Mouse (Mus musculus) heart, embryonic 14.5 days (tissue): ENCODE results near the gene Ganc. TPM values are rescaled to one million over a fixed set of nuclear protein-coding genes. Genes with fewer than 3 reads are reported as not detected.

Source experiments
- ATAC-seq: fragments of 200-750 bp; cut with Nextera tagmentation; 2 replicates; pipeline ENCODE4 v1.8.0; 2017; ENCODE audit warnings: low read depth, moderate TSS enrichment; ENCODE audit not compliant: insufficient number of reproducible peaks, insufficient read depth, low FRiP score
- H3K27ac ChIP-seq, 2 experiments: fragments of 200-500 bp in 1 of 2; fragments of 300-500 bp in 1 of 2; sonication (generic) in 1 of 2; replicated peaks in 1 of 2; 2 replicates each; pipeline ENCODE4 v1.5.1; 2012 to 2014; ENCODE audit warnings: low read depth in 2 of 2, low read length in 2 of 2, control low read depth in 1 of 2, mild to moderate bottlenecking in 1 of 2, mixed read lengths in 1 of 2; ENCODE audit not compliant: control insufficient read depth in 1 of 2, insufficient read depth in 1 of 2
- H3K27me3 ChIP-seq: fragments of 300-500 bp; sonication (generic); 2 replicates; pipeline ENCODE4 v1.6.1; 2014; ENCODE audit warnings: mild to moderate bottlenecking, low read length, control low read depth; ENCODE audit not compliant: control insufficient read depth, insufficient read depth
- H3K36me3 ChIP-seq: fragments of 300-500 bp; sonication (generic); 2 replicates; pipeline ENCODE4 v1.6.1; 2014; ENCODE audit warnings: mild to moderate bottlenecking, control low read depth, low read length, mixed read lengths; ENCODE audit not compliant: control insufficient read depth, insufficient read depth
- H3K4me1 ChIP-seq, 2 experiments: fragments of 200-500 bp in 1 of 2; fragments of 300-500 bp in 1 of 2; sonication (generic) in 1 of 2; 2 replicates each; pipeline ENCODE4 v1.6.1; 2012 to 2014; ENCODE audit warnings: low read length in 2 of 2, control low read depth in 1 of 2, mixed read lengths in 1 of 2; ENCODE audit not compliant: control insufficient read depth in 2 of 2, insufficient read depth in 2 of 2
- H3K4me2 ChIP-seq: fragments of 300-500 bp; sonication (generic); 2 replicates; pipeline ENCODE4 v1.6.1; 2014; ENCODE audit warnings: mild to moderate bottlenecking, low read length
- H3K4me3 ChIP-seq, 2 experiments: fragments of 200-500 bp in 1 of 2; fragments of 300-500 bp in 1 of 2; sonication (generic) in 1 of 2; 2 replicates each; pipeline ENCODE4 v1.5.1; 2012 to 2014; ENCODE audit warnings: low read length in 2 of 2, mild to moderate bottlenecking in 2 of 2, control low read depth in 1 of 2, low read depth in 1 of 2, moderate library complexity in 1 of 2; ENCODE audit not compliant: control insufficient read depth in 1 of 2, insufficient read depth in 1 of 2
- H3K9ac ChIP-seq: fragments of 300-500 bp; sonication (generic); 2 replicates; pipeline ENCODE4 v1.6.1; 2014; ENCODE audit warnings: mild to moderate bottlenecking, low read length
- H3K9me3 ChIP-seq: fragments of 300-500 bp; sonication (generic); 2 replicates; pipeline ENCODE4 v1.6.1; 2016; ENCODE audit warnings: low read length, control low read depth; ENCODE audit not compliant: control insufficient read depth
- WGBS: fragments of 180-500 bp; shearing (Covaris S2); extraction: QIAGEN DNeasy Blood & Tissue Kit; methylation state at CpG from one replicate; pipeline ENCODE4 v1.1.7; 2014; 5-methylcytosine and 5-hydroxymethylcytosine counted together
- polyA plus RNA-seq: library from polyadenylated mRNA; unstranded; fragments of >200 nt; fragmentation: Nextera tagmentation; extraction: Ambion mirVana; gene quantifications from 2 replicates; pipeline ENCODE4 v1.2.1, GENCODE M21; 2014

The Ganc gene
- polyA plus RNA-seq, 1 experiment from 2014 or later: 9.8 TPM

DNA sequence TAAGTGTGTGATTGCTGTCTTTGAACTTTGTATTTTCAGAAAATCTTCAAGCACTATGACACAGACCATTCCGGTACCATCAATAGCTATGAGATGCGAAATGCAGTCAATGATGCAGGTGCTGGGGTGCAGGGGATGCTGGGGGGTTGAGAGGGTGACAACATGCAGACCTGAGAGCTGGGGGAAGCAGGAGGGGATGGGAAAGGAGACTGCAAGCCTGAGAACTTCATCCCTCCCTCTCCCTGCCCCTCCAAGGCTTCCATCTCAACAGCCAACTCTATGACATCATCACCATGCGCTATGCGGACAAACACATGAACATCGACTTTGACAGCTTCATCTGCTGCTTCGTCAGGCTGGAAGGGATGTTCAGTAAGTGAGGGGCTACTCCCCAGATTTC lies 99.4 kb downstream of the Ganc start:
- ATAC-seq: no peak
- 77% methylated on average over 6 of the region's 6 CpGs for WGBS

GRCm38 (mm10) chr2:120503992-120504391 lies 100.3 kb downstream of the Ganc start:
- H3K27me3 ChIP-seq: no peaks in the 10 kb centered on the region
- H3K4me2 ChIP-seq: no peak overlapping the region
- no peaks in the 10 kb centered on the region; the same call in 1 of the 2 replicates for H3K9me3 ChIP-seq
- peaks cover 29 to 41% of the 10 kb centered on the region in 2 experiments for H3K4me1 ChIP-seq
- H3K4me3 ChIP-seq: no peak overlapping the region
- ATAC-seq: no peak
- 67% methylated on average over 5 of the region's 5 CpGs for WGBS
- H3K36me3 ChIP-seq: peaks cover 48% of the 10 kb centered on the region
- no peak overlapping the region for H3K9ac ChIP-seq
- no peak overlapping the region for H3K27ac ChIP-seq

More for the DNA sequence above, 99.4 kb downstream of the Ganc start:
- no peak overlapping the region for H3K27ac ChIP-seq
- H3K4me1 ChIP-seq: peaks cover 29 to 41% of the 10 kb centered on the region in 2 experiments
- no peak overlapping the region for H3K4me3 ChIP-seq
- H3K4me2 ChIP-seq: no peak overlapping the region
- no peaks in the 10 kb centered on the region for H3K27me3 ChIP-seq
- H3K9me3 ChIP-seq: no peaks in the 10 kb centered on the region; the same call in 1 of the 2 replicates
- H3K36me3 ChIP-seq: peaks cover 39% of the 10 kb centered on the region
- H3K9ac ChIP-seq: no peak overlapping the region

Other genes starting within 250 kb of the Ganc start
- gene Ehd4, start 249.3 kb upstream of the Ganc start, polyA plus RNA-seq: 141 and 152 TPM in 2 replicates
- gene Pla2g4e, start 158.6 kb upstream of the Ganc start, polyA plus RNA-seq: 2.3 and 2.6 TPM in 2 replicates
- gene Pla2g4d, start 114.7 kb upstream of the Ganc start, polyA plus RNA-seq: 0.05 TPM in 1 of 2 replicates, not detected in the other
- gene Pla2g4f, start 89.7 kb upstream of the Ganc start, polyA plus RNA-seq: 0.09 TPM in 1 of 2 replicates, not detected in the other
- gene Vps39, start 50.8 kb upstream of the Ganc start, polyA plus RNA-seq: 18.3 and 20.5 TPM in 2 replicates
- 7.5 and 9.9 TPM in 2 replicates for gene Tmem87a, start 217 bp downstream of the Ganc start, polyA plus RNA-seq
- 2.9 and 3.3 TPM in 2 replicates for gene Capn3, start 52.1 kb downstream of the Ganc start, polyA plus RNA-seq
- 53.0 and 56.8 TPM in 2 replicates for gene Zfp106, start 159.9 kb downstream of the Ganc start, polyA plus RNA-seq
- gene Snap23, start 163.8 kb downstream of the Ganc start, polyA plus RNA-seq: 52.2 and 52.7 TPM in 2 replicates
- gene Haus2, start 205.5 kb downstream of the Ganc start, polyA plus RNA-seq: 19.7 and 21.9 TPM in 2 replicates
- gene Lrrc57, start 205.6 kb downstream of the Ganc start, polyA plus RNA-seq: 22.0 and 22.9 TPM in 2 replicates
- gene Stard9, start 225.2 kb downstream of the Ganc start, polyA plus RNA-seq: 5.7 and 6.3 TPM in 2 replicates